Mouse (Mus musculus) cerebellum, adult 11 months (tissue): ENCODE results near the gene Tnrc6b.
A peak's percentile ranks its signal among the peaks of the same experiment; 100 is the strongest.

Source experiments
- DNase-seq: peaks from one replicate; pipeline ENCODE4 v3.0.0; 2022

Tnrc6b gene

GRCm38 (mm10) chr15:80710608-80711363 lies at the start of gene Tnrc6b:
Tnrc6b (plus strand) TSS chr15:80711313.
- DNase-seq = peak; percentile 98

DNA sequence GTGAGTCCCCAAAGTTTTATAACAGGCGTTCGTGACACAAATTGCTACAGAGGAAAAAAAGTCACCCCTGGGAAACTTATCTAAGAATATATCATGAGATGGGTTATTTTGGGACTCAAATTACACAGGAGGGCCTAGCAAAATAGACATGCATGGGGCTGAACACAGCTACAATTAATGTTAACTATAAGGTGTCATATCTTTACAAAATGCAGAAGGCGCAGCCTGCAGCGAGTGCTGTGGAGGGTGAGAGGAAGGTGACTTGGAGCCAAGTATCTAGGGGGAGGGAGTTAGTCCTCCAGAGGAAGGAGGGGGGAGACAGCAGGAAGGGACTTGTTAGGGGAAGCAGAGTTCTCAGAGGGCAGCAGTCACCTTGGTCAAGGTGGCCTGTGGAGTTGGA lies 46.7 kb upstream of the Tnrc6b start:
- DNase-seq = no peak

DNA sequence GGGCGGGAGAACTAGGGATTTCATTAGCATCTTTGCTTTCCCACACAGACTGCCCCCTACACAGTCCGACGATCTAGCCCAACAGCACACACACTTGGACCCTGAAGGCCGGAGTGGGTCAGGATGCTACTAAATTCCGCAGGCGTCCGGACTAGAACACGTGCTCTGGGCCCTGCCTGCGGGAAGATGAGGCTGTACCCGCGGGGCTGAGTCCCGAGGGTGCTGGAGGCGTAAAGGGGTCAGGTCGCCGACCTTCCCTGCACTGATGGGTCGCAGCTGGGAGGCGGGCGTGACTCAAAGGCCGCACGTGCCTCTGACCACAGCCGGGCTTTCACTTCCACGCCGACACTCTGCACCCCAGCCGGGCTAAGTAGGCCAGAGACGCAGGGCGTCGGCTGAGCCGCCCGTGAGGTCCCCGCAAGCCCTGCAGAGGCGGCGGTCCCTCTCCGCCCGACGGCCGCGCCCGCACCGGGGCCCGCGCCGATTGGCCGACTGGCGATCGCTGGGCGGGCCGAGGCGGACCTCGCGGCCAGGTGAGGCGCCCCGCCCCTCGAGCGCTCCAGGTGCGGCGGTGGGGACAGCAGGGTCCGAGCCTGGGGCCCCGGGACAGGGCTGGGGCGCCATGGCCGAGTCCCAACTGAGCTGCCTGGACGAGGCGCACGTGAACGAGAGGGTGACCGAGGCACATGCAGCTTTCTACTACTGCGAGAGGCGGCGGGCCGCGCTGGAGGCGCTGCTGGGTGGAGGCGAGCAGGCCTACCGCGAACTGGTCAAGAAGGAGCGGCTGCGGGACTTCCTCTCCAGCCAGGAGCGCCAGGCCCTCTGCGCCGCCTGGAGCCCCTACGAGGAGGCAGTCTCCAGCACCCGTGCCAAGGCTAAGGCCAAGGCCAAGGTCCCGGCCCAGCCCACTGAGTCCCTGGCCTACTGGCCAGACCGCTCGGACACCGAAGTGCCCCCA lies 39.5 kb upstream of the Tnrc6b start, which contains the start of gene Fam83f:
Gene Fam83f (plus strand): TSS at position 553 of the 958 bp plus-strand sequence.
- DNase-seq = no peak

DNA sequence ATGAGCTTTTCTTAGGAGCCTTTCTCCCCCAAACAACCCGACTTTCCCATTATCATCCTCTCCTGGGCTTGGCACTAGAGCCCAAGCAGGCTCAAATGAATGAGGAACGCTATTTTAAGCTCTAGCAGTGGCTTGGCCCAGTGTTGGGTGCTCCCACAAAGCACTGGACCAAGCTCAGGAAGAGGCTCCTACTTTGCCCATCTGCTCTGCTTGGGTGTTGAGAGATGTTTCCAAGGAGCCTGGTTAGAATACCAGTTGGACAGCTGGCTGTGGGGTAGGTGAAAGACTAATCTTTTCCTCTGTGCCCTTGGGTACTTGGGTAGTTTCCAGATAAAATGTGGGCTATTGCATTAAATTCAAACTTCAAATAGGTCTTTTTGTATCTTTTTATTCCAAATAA lies 38.3 kb upstream of the Tnrc6b start:
- DNase-seq = no peak

GRCm38 (mm10) chr15:80673337-80674095 lies 37.6 kb upstream of the Tnrc6b start:
- DNase-seq = no peak

DNA sequence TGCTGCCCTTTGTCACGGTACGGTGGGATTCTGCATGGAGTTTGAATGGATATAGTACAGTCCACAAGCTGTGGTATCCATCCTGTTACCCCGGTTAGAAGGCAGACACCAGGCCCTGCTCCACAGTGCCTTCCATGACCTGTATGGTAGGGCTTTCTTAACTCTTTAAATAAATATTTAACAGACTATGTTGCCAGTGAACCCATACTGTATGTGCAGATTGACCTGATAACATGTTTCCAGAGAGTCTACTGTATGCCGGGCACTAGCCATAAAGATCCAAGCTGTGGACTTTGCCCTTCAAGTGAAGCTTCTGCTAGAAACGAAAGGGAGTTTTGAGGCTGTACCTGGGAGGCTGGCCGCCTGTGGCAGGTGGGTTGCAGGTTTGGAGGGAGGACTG lies 36.4 kb upstream of the Tnrc6b start:
- no peak for DNase-seq

DNA sequence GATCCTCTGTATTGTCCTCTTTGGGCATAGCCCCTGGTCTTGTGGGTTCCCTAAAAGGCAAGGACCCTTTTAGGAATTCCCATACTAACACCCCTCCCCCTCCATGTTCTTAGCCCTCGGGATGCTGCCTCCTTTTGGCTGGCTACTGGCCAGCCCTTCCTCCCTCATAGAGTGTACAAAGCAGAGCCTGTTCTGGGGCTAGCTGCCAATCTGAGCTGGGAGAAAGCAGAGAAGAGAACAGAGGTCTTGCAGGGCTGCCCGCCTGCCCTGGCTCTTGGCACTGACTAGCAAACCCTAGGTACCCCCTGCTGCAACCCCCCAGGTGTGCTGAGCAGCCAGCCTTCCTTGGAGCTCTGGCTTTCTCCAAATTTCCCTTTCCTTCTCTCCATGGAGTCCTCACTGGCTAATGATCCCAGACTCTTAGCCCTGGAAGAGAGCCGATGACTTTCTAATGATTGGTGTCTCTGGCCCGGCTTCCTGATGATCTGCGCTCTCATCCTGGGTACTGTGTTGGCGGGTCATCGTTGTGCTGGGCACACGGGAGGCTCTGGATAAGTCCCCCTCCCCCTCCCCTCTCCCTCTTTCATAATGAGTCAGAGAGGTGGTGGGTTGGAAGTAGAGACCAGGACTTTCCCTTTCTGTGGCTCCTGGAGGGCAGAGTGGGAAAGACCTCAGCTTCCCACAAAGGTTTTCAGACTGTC lies 31.4 kb upstream of the Tnrc6b start:
- no peak for DNase-seq

DNA sequence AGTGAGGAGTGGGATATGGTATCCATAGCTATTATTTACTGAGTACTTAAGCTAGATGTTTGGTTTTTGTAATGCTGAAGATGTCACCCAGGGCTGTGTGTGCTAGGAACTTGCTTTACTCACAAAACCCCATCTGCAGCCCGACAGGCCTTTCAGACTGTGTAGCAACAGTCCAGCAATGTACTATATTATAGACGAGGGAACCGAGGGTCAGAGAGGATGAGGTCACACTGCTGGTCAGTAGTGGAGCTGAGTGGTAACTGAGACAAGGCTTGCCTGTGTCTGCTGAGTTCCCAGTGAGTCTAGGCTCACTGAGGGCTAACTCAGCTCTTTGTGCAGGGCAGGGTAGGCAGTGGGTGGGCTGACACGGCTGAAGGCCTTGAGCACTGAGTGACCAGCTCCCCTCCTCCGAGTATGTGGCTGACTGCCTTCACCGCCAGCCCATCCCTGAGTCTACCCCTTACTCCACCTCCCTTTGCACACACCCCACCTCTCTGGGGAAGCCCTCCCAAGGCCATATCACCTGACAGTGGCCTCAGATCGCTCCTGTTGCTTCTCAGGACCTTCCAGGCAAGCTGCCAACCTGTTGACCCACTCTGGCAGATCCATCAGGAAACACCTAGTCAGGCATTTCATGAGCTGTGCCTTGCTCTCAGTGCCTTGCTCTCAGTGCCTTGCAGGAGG lies 30.6 kb upstream of the Tnrc6b start:
- no peak for DNase-seq

DNA sequence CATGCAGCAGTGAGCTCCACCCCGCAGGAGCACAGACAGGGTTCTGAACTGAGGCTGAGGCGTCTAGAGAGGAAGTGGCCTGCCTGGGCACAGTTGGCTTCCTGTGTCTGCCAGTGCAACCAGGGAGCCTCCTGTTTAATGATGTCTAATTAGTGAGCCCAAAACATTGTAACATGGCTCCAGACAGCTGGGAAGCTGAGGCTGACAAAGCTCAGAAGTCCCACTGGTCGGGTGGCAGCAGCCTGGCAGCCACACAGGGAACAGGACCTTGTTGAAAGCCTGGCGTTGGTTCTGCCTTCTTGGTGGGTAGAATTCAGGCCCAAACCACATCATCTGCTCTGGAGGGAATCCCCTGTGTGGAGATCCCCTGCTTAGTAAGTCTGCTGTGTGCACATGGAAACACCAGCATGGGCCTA lies 29.6 kb upstream of the Tnrc6b start:
- DNase-seq = no peak

DNA sequence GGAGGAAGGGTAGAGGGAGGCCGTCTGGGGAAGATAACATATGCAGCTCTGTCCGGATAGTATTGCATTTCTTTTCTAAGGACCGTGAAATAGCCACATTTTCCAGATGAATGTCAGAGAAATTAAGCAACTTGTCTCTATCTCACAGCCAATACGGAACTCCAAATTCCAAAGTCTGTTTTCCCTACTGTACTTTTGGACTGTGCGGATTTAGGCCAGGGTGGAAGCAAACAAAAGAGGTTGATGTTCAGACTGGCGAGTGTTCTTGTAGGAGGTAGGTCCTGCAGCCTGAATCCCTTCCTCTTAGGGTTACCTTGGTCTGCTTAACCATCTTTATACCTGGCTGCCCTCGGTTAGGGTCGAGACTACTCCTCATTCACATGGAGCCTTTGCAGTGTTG lies 28.8 kb upstream of the Tnrc6b start:
- no peak for DNase-seq

DNA sequence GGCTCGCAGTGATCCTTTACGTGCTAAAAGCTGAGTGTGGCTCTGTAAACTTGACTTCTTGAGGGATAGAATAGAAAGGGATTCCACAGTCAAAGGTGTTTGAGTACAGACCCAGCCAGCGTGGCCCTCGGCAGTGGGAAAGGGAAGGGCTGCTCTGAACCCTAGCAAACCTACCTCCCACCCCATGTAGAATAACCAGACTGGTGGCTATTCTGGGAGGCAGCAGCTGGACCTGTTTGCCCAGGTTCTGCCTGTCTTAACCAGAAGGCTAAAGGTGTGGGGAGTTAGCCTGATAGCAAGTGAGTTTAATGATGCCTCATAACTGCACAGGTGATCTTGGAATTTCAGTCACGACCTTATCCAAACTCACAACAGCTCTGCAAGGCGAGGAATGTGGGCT lies 28.0 kb upstream of the Tnrc6b start:
- no peak for DNase-seq

DNA sequence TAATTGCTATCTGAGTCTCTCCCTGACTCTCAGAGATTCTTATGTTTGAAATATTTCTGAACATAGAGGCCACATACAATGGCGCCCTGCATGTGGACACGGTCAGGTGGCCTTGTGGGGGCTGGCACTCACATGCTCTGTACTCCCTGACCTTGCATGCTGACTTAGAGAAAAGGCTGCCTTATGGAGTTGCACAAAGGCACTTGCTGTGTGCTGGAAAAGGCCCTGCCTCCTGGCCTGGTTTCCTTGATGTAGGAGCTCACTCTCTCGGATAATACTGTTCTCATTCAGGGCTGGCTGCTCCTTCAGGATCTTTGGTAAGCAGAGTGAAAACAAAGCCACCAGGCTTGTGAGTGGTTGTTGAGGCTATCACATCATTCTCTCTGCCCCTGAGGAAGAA lies 27.1 kb upstream of the Tnrc6b start:
- DNase-seq = no peak

GRCm38 (mm10) chr15:80684786-80685602 lies 26.1 kb upstream of the Tnrc6b start:
- DNase-seq = no peak

GRCm38 (mm10) chr15:80685603-80685895 lies 25.6 kb upstream of the Tnrc6b start:
- DNase-seq = no peak

GRCm38 (mm10) chr15:80688536-80688935 lies 22.6 kb upstream of the Tnrc6b start:
- no peak for DNase-seq

- DNase-seq = no peak
Observed at GRCm38 (mm10) chr15:80693492-80693891, 17.6 kb upstream of the Tnrc6b start.

DNA sequence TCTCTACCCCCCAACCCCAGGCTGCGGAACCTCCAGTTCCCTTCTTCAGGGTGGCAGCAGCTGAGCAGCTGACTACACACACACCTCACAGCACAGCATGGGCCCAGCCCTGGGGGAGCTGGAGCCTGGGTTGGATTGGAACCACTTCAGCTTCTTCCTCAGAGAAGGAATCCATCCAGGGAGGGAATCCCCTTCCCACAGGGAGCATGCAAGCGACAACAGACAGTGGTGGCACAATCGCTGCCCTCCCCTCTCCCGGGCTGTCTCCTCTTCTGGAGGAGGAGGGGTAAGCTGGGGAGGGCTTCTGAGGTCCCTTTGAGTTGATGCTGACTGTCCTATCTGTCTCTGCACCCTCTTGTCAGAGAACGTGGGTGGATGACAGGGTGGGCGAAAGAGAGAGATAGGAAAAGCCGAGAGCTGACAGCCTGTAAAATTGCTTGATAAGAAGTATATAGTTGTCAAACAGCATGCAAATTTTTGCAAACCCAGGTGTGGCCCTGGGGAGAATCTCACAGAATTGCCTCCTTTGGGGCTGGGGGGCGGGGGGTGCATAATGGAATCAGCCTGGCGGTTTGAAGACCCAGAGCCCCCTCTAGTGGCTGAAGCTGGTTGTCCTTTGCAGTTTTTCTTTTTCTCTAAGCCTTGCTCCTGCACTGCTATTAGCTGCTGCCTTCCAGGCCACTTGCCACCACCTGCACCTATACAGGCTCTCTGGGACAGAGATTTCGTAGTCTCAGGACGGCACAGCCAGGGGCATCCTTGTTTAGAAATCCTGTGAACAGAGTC lies 16.8 kb upstream of the Tnrc6b start:
- peak; percentile 76 for DNase-seq

DNA sequence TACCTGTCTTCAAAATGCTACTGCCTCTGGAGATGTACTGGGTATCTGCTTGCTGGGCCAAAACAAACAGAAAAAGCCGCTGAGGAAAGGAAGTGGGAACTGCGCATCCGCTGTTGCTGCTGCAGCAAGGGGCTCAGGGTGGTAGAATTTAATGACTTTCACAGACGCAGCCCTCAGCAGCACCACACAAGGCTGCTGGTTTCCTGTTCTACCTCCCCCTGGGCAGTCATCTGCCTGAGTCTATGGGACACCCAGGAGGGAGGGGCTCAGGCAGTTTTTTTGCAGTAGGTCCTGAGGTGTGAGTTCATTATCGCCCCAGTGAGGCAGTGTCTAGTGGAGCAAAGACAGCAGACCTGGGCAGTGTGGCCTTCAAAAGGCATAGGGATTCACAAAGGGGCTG lies 13.5 kb upstream of the Tnrc6b start:
- DNase-seq = no peak

- DNase-seq = no peak
Observed at GRCm38 (mm10) chr15:80701481-80702257, 9.4 kb upstream of the Tnrc6b start.

DNA sequence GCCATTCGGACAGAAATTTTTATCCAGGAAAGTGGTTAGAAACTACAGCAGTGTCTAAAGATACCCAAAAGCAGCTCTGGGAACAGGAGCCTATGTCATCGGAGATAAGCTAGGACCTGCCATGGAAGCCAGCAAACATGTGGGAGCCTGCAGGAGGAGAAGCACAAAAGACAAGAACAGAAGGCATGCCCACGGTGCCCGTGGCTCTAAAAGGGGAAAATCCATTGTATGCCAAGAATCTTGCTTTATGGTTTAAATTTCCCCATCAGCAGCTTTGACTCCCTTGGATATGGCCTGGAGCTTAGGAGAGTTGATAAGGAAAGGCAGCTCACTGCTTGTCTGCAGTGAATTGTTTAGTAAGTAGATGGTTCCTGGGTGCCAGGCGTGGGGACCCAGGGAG lies 8.2 kb upstream of the Tnrc6b start:
- DNase-seq = no peak
